Mouse (Mus musculus) ES-Bruce4 (cell line): ENCODE data around the gene Cisd2.

Experiments
- CTCF ChIP-seq: IDR thresholded peaks from one replicate; pipeline ENCODE4 v1.8.1; 2011; ENCODE audit warnings: low read depth, low read length
- POLR2A ChIP-seq: IDR thresholded peaks from one replicate; pipeline ENCODE4 v1.8.1; 2011; ENCODE audit warnings: low read length; ENCODE audit not compliant: insufficient read depth

DNA sequence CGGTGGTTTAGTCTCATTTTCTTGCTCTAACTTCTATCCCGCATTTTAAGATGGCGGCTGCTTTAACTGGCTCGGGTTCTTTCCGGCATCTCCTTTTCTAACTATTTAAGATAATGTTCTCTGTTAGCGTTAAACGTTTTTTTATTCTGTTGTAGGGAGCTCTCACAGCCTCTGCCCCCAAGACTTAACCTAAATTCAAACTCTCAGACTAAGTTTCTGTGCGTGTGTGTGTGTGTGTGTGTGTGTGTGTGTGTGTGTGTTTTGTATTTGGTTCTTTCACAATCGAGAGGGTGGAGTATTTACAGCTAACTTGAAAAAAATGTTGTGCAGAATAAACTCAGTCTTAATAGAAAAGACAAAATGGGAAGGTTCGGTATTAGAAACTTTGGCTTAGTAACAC lies 16.9 kb upstream of the Cisd2 start:
- TF ChIP-seq CTCF (no peak), POLR2A (no peak)
